Mouse (Mus musculus) liver, adult 2 months (tissue): ENCODE measurements around the gene Psme1.

Experiments used
- CTCF ChIP-seq: fragments of 200-500 bp; IDR thresholded peaks from 2 replicates; pipeline ENCODE4 v1.5.1; 2011; ENCODE audit warnings: low read depth, low read length, control low read depth
- POLR2A ChIP-seq: fragments of 200-500 bp; IDR thresholded peaks from 2 replicates; pipeline ENCODE4 v1.6.1; 2011; ENCODE audit warnings: low read length, control low read depth; ENCODE audit not compliant: insufficient read depth; ENCODE audit errors: extremely low read depth

DNA sequence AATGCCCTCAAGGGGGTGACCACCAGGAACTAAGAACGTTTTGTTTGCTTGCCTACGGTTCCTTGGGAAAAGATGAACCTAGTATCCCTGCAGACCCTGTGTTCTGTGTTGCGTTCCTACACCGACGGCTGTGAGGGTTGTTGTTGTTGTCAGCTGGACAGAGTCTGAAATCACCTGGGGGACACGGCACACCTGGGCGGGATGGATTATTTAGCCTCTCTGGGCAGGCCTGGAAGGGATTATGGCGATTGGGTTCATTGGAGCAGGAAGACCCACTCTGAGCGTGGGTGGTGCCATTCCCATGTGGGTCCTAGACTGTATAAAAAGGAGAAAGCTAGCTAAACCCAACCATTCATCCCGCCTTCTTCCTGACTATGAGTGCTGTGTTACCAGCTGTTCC lies 16.1 kb upstream of the Psme1 start:
- TF ChIP-seq CTCF (no peak), POLR2A (no peak)
